Mouse (Mus musculus): Measurements from ENCODE around the gene Maff.

The Maff gene

GRCm38 (mm10) chr15:79394842-79395241 lies 48.4 kb downstream of the Maff start:
- DNase-seq (ENCODE audit: low spot score in 2 of 2): no peak

- DNase-seq (ENCODE audit: low spot score in 2 of 2): no peak
These were observed 48.9 kb downstream of the Maff start for GRCm38 (mm10) chr15:79395281-79395680.

GRCm38 (mm10) chr15:79396736-79397135 lies 50.3 kb downstream of the Maff start:
- DNase-seq (ENCODE audit: low spot score in 2 of 2): no peak

GRCm38 (mm10) chr15:79399231-79400052 lies 53.0 kb downstream of the Maff start:
- DNase-seq (ENCODE audit: low spot score in 2 of 2): no peak

- no peak for DNase-seq (ENCODE audit: low spot score in 2 of 2)
These were observed 53.9 kb downstream of the Maff start for GRCm38 (mm10) chr15:79400134-79400974.

GRCm38 (mm10) chr15:79400975-79401365 lies 54.5 kb downstream of the Maff start:
- DNase-seq (ENCODE audit: low spot score in 2 of 2): peak in 1 of 2 experiments; percentile 50

- DNase-seq (ENCODE audit: low spot score in 2 of 2): peak in 1 of 2 experiments; percentile 46
These were observed 55.8 kb downstream of the Maff start for GRCm38 (mm10) chr15:79402176-79402575.

GRCm38 (mm10) chr15:79402836-79403762 lies 56.7 kb downstream of the Maff start, which contains the start of gene Tmem184b:
Gene Tmem184b, minus strand, starts transcription at chr15:79403569.
- peak; percentile 90 to 91 for DNase-seq (ENCODE audit: low spot score in 2 of 2)

- DNase-seq (ENCODE audit: low spot score in 2 of 2): peak; percentile 43 to 69
These were observed 57.4 kb downstream of the Maff start for GRCm38 (mm10) chr15:79403763-79404210.

- DNase-seq (ENCODE audit: low spot score in 2 of 2): no peak
These were observed 57.9 kb downstream of the Maff start for GRCm38 (mm10) chr15:79404277-79404676.

GRCm38 (mm10) chr15:79406564-79406963 lies 60.1 kb downstream of the Maff start:
- DNase-seq (ENCODE audit: low spot score in 2 of 2): no peak

All from right cerebral cortex, postnatal 10 days (tissue).